Mouse (Mus musculus) C2C12 (cell line): Measurements from ENCODE around the gene Sohlh2. TPM values are rescaled to one million over a fixed set of nuclear protein-coding genes. Genes with fewer than 3 reads are reported as not detected.

Experiments
- H3K27me3 ChIP-seq: one replicate; pipeline ENCODE4 v1.6.1; 2011; ENCODE audit not compliant: control insufficient read depth, insufficient read depth, insufficient read length
- H3K36me3 ChIP-seq: one replicate; pipeline ENCODE4 v1.6.1; 2011; ENCODE audit not compliant: control insufficient read depth, insufficient read depth
- H3K4me3 ChIP-seq: one replicate; pipeline ENCODE4 v1.5.1; 2011; ENCODE audit warnings: mild to moderate bottlenecking, control low read depth; ENCODE audit not compliant: poor library complexity, insufficient read depth, severe bottlenecking
- H3K79me2 ChIP-seq: one replicate; pipeline ENCODE4 v1.6.1; 2011; ENCODE audit not compliant: control insufficient read depth, insufficient read depth
- H3K79me3 ChIP-seq: one replicate; pipeline ENCODE4 v1.6.1; 2011; ENCODE audit warnings: low read depth, control low read depth
- H3ac ChIP-seq: one replicate; pipeline ENCODE3; 2011; ENCODE audit warnings: low read depth; ENCODE audit not compliant: control insufficient read depth, insufficient read length
- CEBPB ChIP-seq: IDR thresholded peaks from one replicate; pipeline ENCODE4 v1.6.1; 2011; ENCODE audit warnings: low read depth, mild to moderate bottlenecking, control low read depth, moderate library complexity
- CTCF ChIP-seq: IDR thresholded peaks from one replicate; pipeline ENCODE4 v1.5.1; 2011; ENCODE audit not compliant: control insufficient read depth, insufficient read depth, insufficient read length
- FOSL1 ChIP-seq: IDR thresholded peaks from one replicate; pipeline ENCODE4 v1.8.0; 2011; ENCODE audit warnings: mild to moderate bottlenecking, low read length; ENCODE audit not compliant: poor library complexity, insufficient read depth, severe bottlenecking
- MAX ChIP-seq: IDR thresholded peaks from one replicate; pipeline ENCODE4 v1.6.1; 2011; ENCODE audit warnings: mild to moderate bottlenecking, control low read depth
- MYOD1 ChIP-seq: IDR thresholded peaks from one replicate; pipeline ENCODE4 v1.6.1; 2011; ENCODE audit warnings: low read depth; ENCODE audit not compliant: control insufficient read depth, insufficient read length
- MYOG ChIP-seq: IDR thresholded peaks from one replicate; pipeline ENCODE4 v1.6.1; 2011; ENCODE audit not compliant: control insufficient read depth, insufficient read length; ENCODE audit errors: extremely low read depth
- USF1 ChIP-seq: IDR thresholded peaks from one replicate; pipeline ENCODE4 v1.6.1; 2011; ENCODE audit warnings: low read depth, mild to moderate bottlenecking, control low read depth, moderate library complexity
- long read RNA-seq, 2 experiments: library from polyadenylated mRNA; unstranded; transcript quantifications; one replicate each; pipeline ENCODE4 v2.0.0; 2019 to 2020
- polyA plus RNA-seq: library from polyadenylated mRNA; unstranded; fragments of >200 nt; fragmentation: generic; extraction: Trizol; gene quantifications from one replicate; pipeline ENCODE4 v1.2.1, GENCODE M21; 2012; ENCODE audit warnings: missing spikeins

Gene Sohlh2
- 0.02 TPM for polyA plus RNA-seq
- long read RNA-seq, experiment 1: 0 reads
- long read RNA-seq, experiment 2: 0 reads

GRCm38 (mm10) chr3:55181766-55182165 lies at the start of gene Sohlh2:
TSS of gene Sohlh2 (plus strand) at chr3:55182028.
- Histone ChIP-seq H3K27me3 (no peaks in the 10 kb centered on the region), H3K4me3 (no peak within 1 kb of the TSS)
- TF ChIP-seq CEBPB: no peak
- no peak for TF ChIP-seq MAX
- no peak for TF ChIP-seq MYOD1
- TF ChIP-seq FOSL1: no peak
- no peak for TF ChIP-seq CTCF
- no peak for TF ChIP-seq USF1
- TF ChIP-seq MYOG: no peak

GRCm38 (mm10) chr3:55137039-55137438 lies 44.8 kb upstream of the Sohlh2 start, which contains the start of gene Ccdc169:
TSS of gene Ccdc169 (plus strand) at chr3:55137339.
- Histone ChIP-seq H3K27me3 (no peaks in the 10 kb centered on the region), H3K36me3 (peaks cover 56% of the 10 kb centered on the region), H3K79me2 (peaks cover 8% of the 10 kb centered on the region), H3K4me3 (no peak within 1 kb of the TSS), H3ac (no peak within 1 kb of the TSS), H3K79me3 (peaks cover 1% of the 10 kb centered on the region)
- no peak for TF ChIP-seq MYOG
- TF ChIP-seq CTCF: no peak
- no peak for TF ChIP-seq FOSL1
- TF ChIP-seq MAX: no peak
- TF ChIP-seq USF1: no peak
- no peak for TF ChIP-seq MYOD1
- no peak for TF ChIP-seq CEBPB

More at GRCm38 (mm10) chr3:55181766-55182165, at the start of gene Sohlh2:
- no peaks in the 10 kb centered on the region for H3K79me3 ChIP-seq
- H3K79me2 ChIP-seq: no peaks in the 10 kb centered on the region
- H3ac ChIP-seq: no peak within 1 kb of the TSS
- H3K36me3 ChIP-seq: no peaks in the 10 kb centered on the region

GRCm38 (mm10) chr3:55139837-55140236 lies 42.0 kb upstream of the Sohlh2 start:
- Histone ChIP-seq H3K4me3 (no peak overlapping the region), H3ac (no peak overlapping the region), H3K27me3 (no peaks in the 10 kb centered on the region), H3K79me2 (no peaks in the 10 kb centered on the region), H3K79me3 (no peaks in the 10 kb centered on the region), H3K36me3 (peaks cover 29% of the 10 kb centered on the region)
- no peak for TF ChIP-seq CEBPB
- TF ChIP-seq CTCF: no peak
- no peak for TF ChIP-seq MYOD1
- no peak for TF ChIP-seq MYOG
- no peak for TF ChIP-seq MAX
- TF ChIP-seq USF1: no peak
- TF ChIP-seq FOSL1: no peak

- Histone ChIP-seq H3K79me3 (no peaks in the 10 kb centered on the region), H3K27me3 (no peaks in the 10 kb centered on the region), H3ac (no peak overlapping the region), H3K36me3 (peaks cover 14% of the 10 kb centered on the region), H3K79me2 (no peaks in the 10 kb centered on the region), H3K4me3 (no peak overlapping the region)
- TF ChIP-seq MYOG (no peak), USF1 (no peak), CTCF (no peak), MYOD1 (no peak), FOSL1 (no peak), CEBPB (no peak), MAX (no peak)
Measured at GRCm38 (mm10) chr3:55141401-55141800, 40.4 kb upstream of the Sohlh2 start.

GRCm38 (mm10) chr3:55144916-55145315 lies 36.9 kb upstream of the Sohlh2 start:
- TF ChIP-seq CEBPB (no peak), MAX (no peak), FOSL1 (no peak), CTCF (no peak), MYOG (no peak), USF1 (no peak), MYOD1 (no peak)
- no peaks in the 10 kb centered on the region for H3K79me3 ChIP-seq
- no peaks in the 10 kb centered on the region for H3K27me3 ChIP-seq
- H3K4me3 ChIP-seq: no peak overlapping the region
- no peaks in the 10 kb centered on the region for H3K79me2 ChIP-seq
- no peaks in the 10 kb centered on the region for H3K36me3 ChIP-seq
- no peak overlapping the region for H3ac ChIP-seq

DNA sequence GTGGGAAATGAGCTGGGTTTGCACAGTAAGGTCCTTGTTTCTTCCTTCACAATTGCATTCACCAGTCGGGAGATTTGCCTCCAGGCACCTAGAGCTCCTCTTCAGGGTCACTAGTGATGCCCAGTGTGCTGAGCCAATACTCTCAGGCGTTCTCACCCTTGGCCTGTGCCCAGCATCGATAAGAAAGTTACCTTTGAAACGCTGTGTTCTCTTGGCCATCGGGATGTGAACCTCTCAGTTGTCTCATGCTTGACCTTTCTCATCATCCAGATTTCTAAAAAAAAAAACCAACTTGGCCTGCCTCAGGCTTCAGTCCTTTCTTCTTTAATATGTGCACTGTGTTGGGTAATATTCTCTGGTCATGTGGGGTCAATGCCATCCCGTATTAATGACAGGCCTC lies 35.4 kb upstream of the Sohlh2 start:
- no peaks in the 10 kb centered on the region for H3K27me3 ChIP-seq
- H3K36me3 ChIP-seq: no peaks in the 10 kb centered on the region
- no peaks in the 10 kb centered on the region for H3K79me2 ChIP-seq
- no peak overlapping the region for H3ac ChIP-seq
- TF ChIP-seq USF1 (no peak), CTCF (no peak)
- H3K4me3 ChIP-seq: no peak overlapping the region
- H3K79me3 ChIP-seq: no peaks in the 10 kb centered on the region
